In genomic region chr11:20635646-20636045, GRCm38 (mm10) we compare ENCODE assay signal across 9 mouse cellular contexts.
DNase-seq lines count a peak whose midpoint lies in the region; ATAC-seq lines count a peak whose summit lies in the region.
"Had no signal": no experiment of that assay in that cellular context is flagged by ENCODE, and none has a peak within 500 bp of the region (broad histone marks: within the 10 kb centered on the region; RNA-seq: fewer than 3 reads in every experiment).

No protein-coding gene starts in this region.

- peak overlapping the region; percentile 19; the same call in 1 of the 2 replicates for H3K4me2 ChIP-seq in hindbrain, embryonic 14.5 days (replicated peaks)
- peak overlapping the region; percentile 94 for H3K4me2 ChIP-seq in liver, embryonic 12.5 days

- peak overlapping the region; percentile 31 for H3K4me3 ChIP-seq in heart, embryonic 10.5 days
- H3K4me3 ChIP-seq in hindbrain, embryonic 14.5 days (replicated peaks; ENCODE audit: low read length): no peak overlapping the region
- peak overlapping the region; percentile 96 for H3K4me3 ChIP-seq in liver, embryonic 12.5 days

- H3K9ac ChIP-seq in hindbrain, embryonic 14.5 days: no peak overlapping the region; the same call in 1 of the 2 replicates
- H3K9ac ChIP-seq in liver, embryonic 12.5 days: peak overlapping the region; percentile 70

- H3K4me1 ChIP-seq in heart, embryonic 10.5 days: peaks cover 50% of the 10 kb centered on the region
- H3K4me1 ChIP-seq in hindbrain, embryonic 14.5 days (replicated peaks; ENCODE audit: control insufficient read depth, insufficient read depth, low read length): peaks cover 45% of the 10 kb centered on the region
- peaks cover 81% of the 10 kb centered on the region for H3K4me1 ChIP-seq in liver, embryonic 12.5 days

- no peaks in the 10 kb centered on the region for H3K27me3 ChIP-seq in heart, embryonic 10.5 days (ENCODE audit: insufficient read depth, poor library complexity, severe bottlenecking)
- no peaks in the 10 kb centered on the region for H3K27me3 ChIP-seq in hindbrain, embryonic 14.5 days (ENCODE audit: control insufficient read depth, insufficient read depth, low read length)
- H3K27me3 ChIP-seq in liver, embryonic 12.5 days (replicated peaks): no peaks in the 10 kb centered on the region

- WGBS in heart, embryonic 10.5 days: 40% methylated on average over 6 of the region's 6 CpGs
- WGBS in hindbrain, embryonic 14.5 days: 33% methylated on average over 6 of the region's 6 CpGs
- WGBS in liver, embryonic 12.5 days (ENCODE audit: insufficient replicate concordance): 21% methylated on average over 6 of the region's 6 CpGs

- no peaks in the 10 kb centered on the region for H3K36me3 ChIP-seq in heart, embryonic 10.5 days
- H3K36me3 ChIP-seq in hindbrain, embryonic 14.5 days (replicated peaks; ENCODE audit: control insufficient read depth, insufficient read depth): no peaks in the 10 kb centered on the region
- H3K36me3 ChIP-seq in liver, embryonic 12.5 days: no peaks in the 10 kb centered on the region

- no peak for ATAC-seq in hindbrain, embryonic 14.5 days (ENCODE audit: low FRiP score)
- ATAC-seq in liver, embryonic 12.5 days: no peak

- H3K9me3 ChIP-seq in heart, embryonic 10.5 days: no peaks in the 10 kb centered on the region
- no peaks in the 10 kb centered on the region for H3K9me3 ChIP-seq in hindbrain, embryonic 14.5 days (ENCODE audit: control insufficient read depth, low read length)
- no peaks in the 10 kb centered on the region for H3K9me3 ChIP-seq in liver, embryonic 12.5 days (replicated peaks)

- peak; percentile 73 for DNase-seq in heart, embryonic 10.5 days (ENCODE audit: low spot score)
- DNase-seq in heart, postnatal 4 days: no peak
- peak; percentile 24 for DNase-seq in CD4-positive helper T cell, adult 2 months (ENCODE audit: low read depth, low spot score)
- DNase-seq in hindbrain, embryonic 14.5 days (ENCODE audit: low spot score): no peak
- DNase-seq in right cerebral cortex, adult 2 months (ENCODE audit: low spot score in 2 of 2): no peak
- DNase-seq in right cerebral cortex, postnatal 36 days (ENCODE audit: low spot score in 2 of 2): no peak
- no peak for DNase-seq in layer of hippocampus, adult 18-20 months (ENCODE audit: low spot score in 2 of 2)
- DNase-seq: left cerebral cortex, postnatal 4 days had no signal

- H3K27ac ChIP-seq in heart, embryonic 10.5 days: peak overlapping the region; percentile 84
- no peak overlapping the region for H3K27ac ChIP-seq in hindbrain, embryonic 14.5 days
- peak overlapping the region; percentile 98 for H3K27ac ChIP-seq in liver, embryonic 12.5 days

Comparison
In these comparisons a context has a peak if more than half of its experiments do, and no peak if none do; other contexts are left out.
1. DNase-seq: peak in heart, embryonic 10.5 days (single experiment) and CD4-positive helper T cell, adult 2 months (single experiment); none in heart, postnatal 4 days (single experiment), hindbrain, embryonic 14.5 days (single experiment), right cerebral cortex, adult 2 months (0 of 2), right cerebral cortex, postnatal 36 days (0 of 2) and layer of hippocampus, adult 18-20 months (0 of 2).